Mouse (Mus musculus): ENCODE data around the gene Endov. TPM values are rescaled to one million over a fixed set of nuclear protein-coding genes. Genes with fewer than 3 reads are reported as not detected.

Endov gene
- total and polyA plus RNA-seq, 3 experiments, result 8.9 to 16.6 (median 14.4) TPM

GRCm38 (mm10) chr11:119542371-119542770 lies 51.2 kb downstream of the Endov start:
- no peak for DNase-seq (ENCODE audit: low spot score)
- Histone ChIP-seq H3K9me3 (replicated peaks) (peaks cover 11% of the 10 kb centered on the region), H3K4me1 (ENCODE audit: insufficient read depth, low read depth, low read length) (no peaks in the 10 kb centered on the region; the same call in 1 of the 2 replicates), H3K4me3 (ENCODE audit: low read depth, low read length) (no peak overlapping the region), H3K36me3 (replicated peaks) (no peaks in the 10 kb centered on the region), H3K27me3 (ENCODE audit: insufficient read depth, low read length) (peaks cover 67% of the 10 kb centered on the region)
- TF ChIP-seq GATA1 (IDR thresholded peaks at IDR 0.05; ENCODE audit: borderline replicate concordance, low read length) (no peak), POLR2AphosphoS5 (IDR thresholded peaks at IDR 0.05; ENCODE audit: insufficient replicate concordance, low read depth, low read length) (no peak), TAL1 (conservative IDR thresholded peaks at IDR 0.05; ENCODE audit: low read depth, low read length) (no peak), CTCF (IDR thresholded peaks at IDR 0.05; ENCODE audit: low read depth, low read length) (no peak), GATA2 (IDR thresholded peaks at IDR 0.05; ENCODE audit: borderline replicate concordance, low read depth, low read length) (no peak)
- no peak for ATAC-seq (ENCODE audit: extremely low read depth, insufficient number of reproducible peaks, low FRiP score, poor library complexity, severe bottlenecking)

- DNase-seq (ENCODE audit: low spot score), result no peak
- no peak for ATAC-seq (ENCODE audit: extremely low read depth, insufficient number of reproducible peaks, low FRiP score, poor library complexity, severe bottlenecking)
- H3K36me3 ChIP-seq (replicated peaks), result no peaks in the 10 kb centered on the region
- peaks cover 67% of the 10 kb centered on the region for H3K27me3 ChIP-seq (ENCODE audit: insufficient read depth, low read length)
- H3K4me1 ChIP-seq (ENCODE audit: insufficient read depth, low read depth, low read length), result no peaks in the 10 kb centered on the region; the same call in 1 of the 2 replicates
- TF ChIP-seq POLR2AphosphoS5 (IDR thresholded peaks at IDR 0.05; ENCODE audit: insufficient replicate concordance, low read depth, low read length), result no peak
- TF ChIP-seq GATA1 (IDR thresholded peaks at IDR 0.05; ENCODE audit: borderline replicate concordance, low read length), result no peak
- TF ChIP-seq TAL1 (conservative IDR thresholded peaks at IDR 0.05; ENCODE audit: low read depth, low read length), result no peak
- no peak for TF ChIP-seq GATA2 (IDR thresholded peaks at IDR 0.05; ENCODE audit: borderline replicate concordance, low read depth, low read length)
- TF ChIP-seq CTCF (IDR thresholded peaks at IDR 0.05; ENCODE audit: low read depth, low read length), result no peak
- H3K4me3 ChIP-seq (ENCODE audit: low read depth, low read length), result no peak overlapping the region
- H3K9me3 ChIP-seq (replicated peaks), result peaks cover 16% of the 10 kb centered on the region
Measured at GRCm38 (mm10) chr11:119542886-119543285, 51.7 kb downstream of the Endov start.

DNA sequence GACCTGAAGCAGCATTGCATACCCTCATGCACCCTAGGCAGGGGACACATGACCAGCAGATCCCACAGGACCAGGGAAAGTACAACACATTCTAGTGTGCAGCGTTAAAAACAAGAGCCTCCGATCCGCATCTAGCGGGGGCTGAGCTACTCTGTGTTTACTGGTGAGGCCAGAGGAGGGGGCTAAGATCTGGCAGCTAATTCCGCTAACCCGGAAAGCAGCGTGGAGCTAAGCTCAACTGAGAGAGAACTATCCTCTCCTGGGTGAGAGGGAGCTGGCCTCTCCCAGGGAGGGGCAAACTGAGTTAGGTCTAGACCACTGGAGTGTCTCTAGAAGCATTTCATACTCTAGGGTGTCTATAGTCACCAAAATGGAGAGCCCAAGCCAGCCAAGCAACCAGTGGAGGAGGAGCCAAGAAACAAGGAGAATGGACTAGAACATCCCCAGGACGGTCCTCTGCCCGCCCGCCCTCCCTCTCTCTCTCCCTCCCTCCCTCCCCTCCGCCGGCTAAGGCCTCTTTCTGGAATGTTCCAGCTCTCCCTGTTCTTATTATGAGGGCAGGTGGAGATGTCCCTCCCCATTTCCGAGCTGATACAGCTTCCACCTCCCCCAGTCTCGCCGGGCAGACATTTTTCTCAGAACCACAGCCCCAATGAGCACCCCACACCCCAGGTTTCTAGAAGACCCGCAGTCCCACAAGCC lies 52.8 kb downstream of the Endov start:
- Histone ChIP-seq H3K4me3 (ENCODE audit: low read depth, low read length) (no peak overlapping the region), H3K36me3 (replicated peaks) (no peaks in the 10 kb centered on the region), H3K4me1 (ENCODE audit: insufficient read depth, low read depth, low read length) (no peaks in the 10 kb centered on the region; the same call in 1 of the 2 replicates), H3K9me3 (replicated peaks) (peaks cover 27% of the 10 kb centered on the region), H3K27me3 (ENCODE audit: insufficient read depth, low read length) (peaks cover 76% of the 10 kb centered on the region)
- no peak for TF ChIP-seq TAL1 (conservative IDR thresholded peaks at IDR 0.05; ENCODE audit: low read depth, low read length)
- TF ChIP-seq POLR2AphosphoS5 (IDR thresholded peaks at IDR 0.05; ENCODE audit: insufficient replicate concordance, low read depth, low read length), result no peak
- no peak for TF ChIP-seq GATA1 (IDR thresholded peaks at IDR 0.05; ENCODE audit: borderline replicate concordance, low read length)
- no peak for TF ChIP-seq GATA2 (IDR thresholded peaks at IDR 0.05; ENCODE audit: borderline replicate concordance, low read depth, low read length)
- TF ChIP-seq CTCF (IDR thresholded peaks at IDR 0.05; ENCODE audit: low read depth, low read length), result no peak
- ATAC-seq (ENCODE audit: extremely low read depth, insufficient number of reproducible peaks, low FRiP score, poor library complexity, severe bottlenecking) (no peak), DNase-seq (ENCODE audit: low spot score) (no peak)

DNA sequence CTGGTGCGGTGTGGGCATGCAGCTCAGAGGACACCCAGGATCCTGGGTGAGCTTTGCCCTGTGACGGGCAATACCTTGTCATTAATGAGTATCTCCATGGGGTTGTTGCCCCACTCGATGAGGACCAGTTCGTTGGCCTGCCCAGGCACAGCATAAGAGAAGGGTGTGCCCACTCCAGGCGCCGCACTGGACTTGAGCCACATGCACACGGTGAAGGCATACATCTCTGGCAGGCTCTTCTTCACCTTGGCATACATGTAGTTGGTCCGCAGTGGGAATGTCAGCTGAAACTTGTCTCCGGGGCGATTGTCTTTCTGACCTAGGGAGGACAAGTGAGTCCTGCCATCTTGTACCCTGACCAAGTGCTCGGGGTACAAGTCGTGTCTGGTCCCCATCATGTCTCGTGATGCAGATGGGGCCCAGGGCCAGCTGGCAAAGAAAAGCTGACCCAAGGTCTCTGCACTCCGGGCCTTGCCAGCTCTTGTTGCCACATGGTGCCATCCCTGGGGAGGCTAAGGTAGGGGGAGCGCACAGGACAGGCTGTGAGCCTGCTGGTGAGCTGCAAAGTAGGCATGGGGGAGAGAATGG lies 53.5 kb downstream of the Endov start:
- no peak for ATAC-seq (ENCODE audit: extremely low read depth, insufficient number of reproducible peaks, low FRiP score, poor library complexity, severe bottlenecking)
- Histone ChIP-seq H3K9me3 (replicated peaks) (peaks cover 33% of the 10 kb centered on the region), H3K36me3 (replicated peaks) (no peaks in the 10 kb centered on the region), H3K27me3 (ENCODE audit: insufficient read depth, low read length) (peaks cover 81% of the 10 kb centered on the region), H3K4me3 (ENCODE audit: low read depth, low read length) (no peak overlapping the region), H3K4me1 (ENCODE audit: insufficient read depth, low read depth, low read length) (no peaks in the 10 kb centered on the region; the same call in 1 of the 2 replicates)
- TF ChIP-seq GATA2 (IDR thresholded peaks at IDR 0.05; ENCODE audit: borderline replicate concordance, low read depth, low read length) (no peak), POLR2AphosphoS5 (IDR thresholded peaks at IDR 0.05; ENCODE audit: insufficient replicate concordance, low read depth, low read length) (no peak), TAL1 (conservative IDR thresholded peaks at IDR 0.05; ENCODE audit: low read depth, low read length) (no peak)
- no peak for DNase-seq (ENCODE audit: low spot score)

- Histone ChIP-seq H3K27me3 (ENCODE audit: insufficient read depth, low read length) (peaks cover 76% of the 10 kb centered on the region), H3K4me3 (ENCODE audit: low read depth, low read length) (no peak overlapping the region), H3K9me3 (replicated peaks) (peaks cover 34% of the 10 kb centered on the region), H3K36me3 (replicated peaks) (no peaks in the 10 kb centered on the region), H3K4me1 (ENCODE audit: insufficient read depth, low read depth, low read length) (no peaks in the 10 kb centered on the region; the same call in 1 of the 2 replicates)
- no peak for ATAC-seq (ENCODE audit: extremely low read depth, insufficient number of reproducible peaks, low FRiP score, poor library complexity, severe bottlenecking)
- no peak for DNase-seq (ENCODE audit: low spot score)
- no peak for TF ChIP-seq TAL1 (conservative IDR thresholded peaks at IDR 0.05; ENCODE audit: low read depth, low read length)
- TF ChIP-seq CTCF (IDR thresholded peaks at IDR 0.05; ENCODE audit: low read depth, low read length), result no peak
- TF ChIP-seq GATA1 (IDR thresholded peaks at IDR 0.05; ENCODE audit: borderline replicate concordance, low read length), result no peak
- no peak for TF ChIP-seq GATA2 (IDR thresholded peaks at IDR 0.05; ENCODE audit: borderline replicate concordance, low read depth, low read length)
- TF ChIP-seq POLR2AphosphoS5 (IDR thresholded peaks at IDR 0.05; ENCODE audit: insufficient replicate concordance, low read depth, low read length), result no peak
Measured at GRCm38 (mm10) chr11:119545281-119545680, 54.1 kb downstream of the Endov start.

GRCm38 (mm10) chr11:119545741-119546495 lies 54.8 kb downstream of the Endov start:
- Histone ChIP-seq H3K9me3 (replicated peaks) (peaks cover 34% of the 10 kb centered on the region), H3K4me1 (ENCODE audit: insufficient read depth, low read depth, low read length) (no peaks in the 10 kb centered on the region; the same call in 1 of the 2 replicates), H3K4me3 (ENCODE audit: low read depth, low read length) (no peak overlapping the region), H3K27me3 (ENCODE audit: insufficient read depth, low read length) (peaks cover 75% of the 10 kb centered on the region), H3K36me3 (replicated peaks) (no peaks in the 10 kb centered on the region)
- DNase-seq (ENCODE audit: low spot score) (no peak), ATAC-seq (ENCODE audit: extremely low read depth, insufficient number of reproducible peaks, low FRiP score, poor library complexity, severe bottlenecking) (no peak)
- TF ChIP-seq TAL1 (conservative IDR thresholded peaks at IDR 0.05; ENCODE audit: low read depth, low read length), result no peak
- TF ChIP-seq GATA2 (IDR thresholded peaks at IDR 0.05; ENCODE audit: borderline replicate concordance, low read depth, low read length), result no peak
- TF ChIP-seq GATA1 (IDR thresholded peaks at IDR 0.05; ENCODE audit: borderline replicate concordance, low read length), result no peak
